Comparison of ENCODE assay signal across 8 mouse cellular contexts in genomic region chr10:123195961-123196834, GRCm38 (mm10). TPM values are rescaled to one million over a fixed set of nuclear protein-coding genes. Genes with fewer than 3 reads are reported as not detected.
DNase-seq lines count a peak whose midpoint lies in the region; ATAC-seq and TF ChIP-seq lines count a peak whose summit lies in the region.

No protein-coding gene starts in this region.

- H3K4me2 ChIP-seq in forebrain, embryonic 12.5 days = peak overlapping the region; percentile 66
- peak overlapping the region; percentile 69 for H3K4me2 ChIP-seq in liver, embryonic 15.5 days
- peak overlapping the region; percentile 47 for H3K4me2 ChIP-seq in neural tube, embryonic 14.5 days (ENCODE audit: low read depth, low read length)

- WGBS in forebrain, embryonic 12.5 days = under 1% methylated on average over 49 of the region's 66 CpGs
- WGBS in liver, embryonic 15.5 days (ENCODE audit: insufficient replicate concordance) = 1% methylated on average over 62 of the region's 66 CpGs
- WGBS in neural tube, embryonic 14.5 days = under 1% methylated on average over 51 of the region's 66 CpGs

- peaks cover 10% of the 10 kb centered on the region for H3K4me1 ChIP-seq in forebrain, embryonic 12.5 days
- peaks cover 67% of the 10 kb centered on the region for H3K4me1 ChIP-seq in liver, embryonic 15.5 days (replicated peaks)
- peaks cover 9% of the 10 kb centered on the region; the same call in 1 of the 2 replicates for H3K4me1 ChIP-seq in neural tube, embryonic 14.5 days (ENCODE audit: control insufficient read depth, insufficient read depth, low read length)

- peak overlapping the region; percentile 97 for H3K27ac ChIP-seq in layer of hippocampus, adult 2 months
- peak overlapping the region; percentile 87 for H3K27ac ChIP-seq in forebrain, embryonic 12.5 days
- H3K27ac ChIP-seq in liver, embryonic 15.5 days (replicated peaks) = peak overlapping the region; percentile 96
- peak overlapping the region; percentile 94 for H3K27ac ChIP-seq in neural tube, embryonic 14.5 days (ENCODE audit: low read depth, low read length)

- no peaks in the 10 kb centered on the region for H3K9me3 ChIP-seq in forebrain, embryonic 12.5 days
- H3K9me3 ChIP-seq in liver, embryonic 15.5 days (replicated peaks) = no peaks in the 10 kb centered on the region
- H3K9me3 ChIP-seq in neural tube, embryonic 14.5 days (ENCODE audit: control insufficient read depth, low read length) = no peaks in the 10 kb centered on the region

- H3K4me3 ChIP-seq in layer of hippocampus, adult 2 months = peak overlapping the region; percentile 90
- peak overlapping the region; percentile 97 for H3K4me3 ChIP-seq in forebrain, embryonic 12.5 days (replicated peaks)
- H3K4me3 ChIP-seq in liver, embryonic 15.5 days (replicated peaks) = peak overlapping the region; percentile 98
- peak overlapping the region; percentile 95 for H3K4me3 ChIP-seq in neural tube, embryonic 14.5 days (ENCODE audit: low read depth, low read length)

- peak; percentile 68 for ATAC-seq in forebrain, embryonic 12.5 days (ENCODE audit: low FRiP score)
- peak; percentile 69 for ATAC-seq in liver, embryonic 15.5 days (ENCODE audit: insufficient read depth)
- peak; percentile 64 for ATAC-seq in neural tube, embryonic 14.5 days (ENCODE audit: low read depth)

- peak; percentile 7; the same call in 1 of the 2 replicates for TF ChIP-seq CTCF in layer of hippocampus, adult 2 months (conservative IDR thresholded peaks at IDR 0.05)

- no peaks in the 10 kb centered on the region for H3K36me3 ChIP-seq in forebrain, embryonic 12.5 days (replicated peaks)
- H3K36me3 ChIP-seq in liver, embryonic 15.5 days (replicated peaks) = 0 out of 2 replicates have a peak, but pooled peaks cover 3% of the 10 kb centered on the region
- H3K36me3 ChIP-seq in neural tube, embryonic 14.5 days (ENCODE audit: control insufficient read depth, insufficient read depth, low read length) = no peaks in the 10 kb centered on the region

- H3K27me3 ChIP-seq in forebrain, embryonic 12.5 days = 0 out of 2 replicates have a peak, but pooled peaks cover 5% of the 10 kb centered on the region
- H3K27me3 ChIP-seq in liver, embryonic 15.5 days = no peaks in the 10 kb centered on the region
- no peaks in the 10 kb centered on the region for H3K27me3 ChIP-seq in neural tube, embryonic 14.5 days (ENCODE audit: control insufficient read depth, insufficient read depth, low read length)

- peak in 1 of 2 experiments; percentile 22 for DNase-seq in layer of hippocampus, adult 2 months (ENCODE audit: low spot score in 2 of 2)
- DNase-seq in layer of hippocampus, adult 8-10 months (ENCODE audit: low spot score in 2 of 2) = no peak
- DNase-seq in adrenal gland, postnatal 25 days = peak; percentile 47
- peak; percentile 82 for DNase-seq in induced T-regulatory cell, adult 2 months (ENCODE audit: low read depth)
- DNase-seq in thymus, postnatal 14 days = peak; percentile 74

- peak overlapping the region; percentile 93 for H3K9ac ChIP-seq in forebrain, embryonic 12.5 days
- peak overlapping the region; percentile 99 for H3K9ac ChIP-seq in liver, embryonic 15.5 days
- peak overlapping the region; percentile 87 for H3K9ac ChIP-seq in neural tube, embryonic 14.5 days (replicated peaks; ENCODE audit: low read depth, low read length)

RNA-seq across cellular contexts. Expression of gene Usp15, which starts 0.6 kb away (rescaled TPM):
- 100 to 1,000 TPM in 1 of 2 experiments, 10 to 100 TPM in 1; 94.4 to 105 TPM for total RNA-seq in layer of hippocampus, adult 2 months (2021)
- total RNA-seq in layer of hippocampus, adult 8-10 months (2022) = 100 to 1,000 TPM in 1 of 4 experiments, 10 to 100 TPM in 3; 89.3 to 104 (median 95.9) TPM
- total RNA-seq in adrenal gland, postnatal 25 days (2021) = 92.7 and 94.4 TPM in 2 replicates
- polyA plus RNA-seq in forebrain, embryonic 12.5 days (2016; fragmentation: Nextera tagmentation; extraction: Ambion mirVana) = 69.0 and 74.3 TPM in 2 replicates
- 82.0 and 84.9 TPM in 2 replicates for polyA plus RNA-seq in liver, embryonic 15.5 days (2015; fragmentation: Nextera tagmentation; extraction: Ambion mirVana)
- 95.5 and 106 TPM in 2 replicates for polyA plus RNA-seq in neural tube, embryonic 14.5 days (2014; fragmentation: Nextera tagmentation; extraction: Ambion mirVana)

Comparison
In these comparisons a context has a peak if more than half of its experiments do, and no peak if none do; other contexts are left out.
1. DNase-seq: peak in adrenal gland, postnatal 25 days (single experiment), induced T-regulatory cell, adult 2 months (single experiment) and thymus, postnatal 14 days (single experiment); none in layer of hippocampus, adult 8-10 months (0 of 2).
2. Peak in every context shown above with its lines, with median percentiles within 50 percentile points of each other: H3K27ac ChIP-seq, H3K4me3 ChIP-seq, ATAC-seq, H3K4me2 ChIP-seq and H3K9ac ChIP-seq.